Mouse (Mus musculus): ENCODE measurements around the gene Hmga1b.
"Not testable (repeated sequence)": the region's sequence is repeated elsewhere in the genome, so short reads cannot be mapped to it uniquely, and the experiment has no call there.

GRCm38 (mm10) chr11:120762672-120763041 lies at the start of gene Hmga1b:
- TF ChIP-seq CTCF (IDR thresholded peaks at IDR 0.05; ENCODE audit: control insufficient read depth, insufficient read depth, low read length); POLR2A (IDR thresholded peaks at IDR 0.05; ENCODE audit: borderline replicate concordance, control insufficient read depth, low read depth, low read length): not testable (repeated sequence)
